Mouse (Mus musculus) hematopoietic stem cell, adult 5-6 weeks (primary cell): ENCODE measurements around the gene Gm11127. TPM values are rescaled to one million over a fixed set of nuclear protein-coding genes. Genes with fewer than 3 reads are reported as not detected.

Experiments
- ATAC-seq, 2 experiments: fragments of 125-278 bp in 1 of 2; replicated peaks in 1 of 2; 2 replicates each; pipeline ENCODE4 v1.8.0; 2016 to 2017; ENCODE audit warnings: inconsistent platforms in 2 of 2, mild to moderate bottlenecking in 2 of 2, moderate number of reproducible peaks in 2 of 2, low read depth in 1 of 2, moderate TSS enrichment in 1 of 2; ENCODE audit not compliant: low FRiP score in 2 of 2, poor library complexity in 2 of 2, severe bottlenecking in 2 of 2, insufficient read depth in 1 of 2, low TSS enrichment in 1 of 2
- total RNA-seq: library from RNA; stranded (forward); fragments of 172-1452, 232-1000 nt; gene quantifications from 2 replicates; pipeline ENCODE4 v1.2.3, GENCODE M21; 2017

Gm11127 gene
- total RNA-seq, 1 experiment from 2014 or later, result not detected

- no peak for ATAC-seq
Measured at GRCm38 (mm10) chr17:36019519-36019918, 38.7 kb downstream of the Gm11127 start.

- no peak for ATAC-seq
Measured at GRCm38 (mm10) chr17:36018979-36019378, 39.2 kb downstream of the Gm11127 start.

GRCm38 (mm10) chr17:36017046-36017445 lies 41.1 kb downstream of the Gm11127 start:
- ATAC-seq, result no peak

DNA sequence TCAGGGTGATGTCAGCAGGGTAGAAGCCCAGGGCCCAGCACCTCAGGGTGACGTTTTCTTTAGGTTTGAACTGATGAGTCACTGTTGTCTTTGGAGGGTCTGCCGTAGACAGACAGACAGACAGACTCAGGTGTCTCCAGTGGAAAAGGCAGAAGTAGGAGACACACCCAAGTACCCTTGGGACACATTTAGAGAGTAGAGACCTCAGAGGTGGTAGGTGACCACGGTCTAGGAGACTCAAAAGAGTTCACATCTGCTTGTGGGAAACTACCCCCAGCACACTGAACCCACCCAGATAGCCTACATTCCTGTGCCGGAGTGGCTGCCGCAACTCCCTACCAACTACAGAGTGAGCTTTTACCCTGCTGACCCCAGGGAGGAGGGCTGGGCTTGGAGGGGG lies 43.2 kb downstream of the Gm11127 start:
- no peak for ATAC-seq

Other genes starting within 250 kb of the Gm11127 start
- gene Ier3, start 236.7 kb downstream of the Gm11127 start, total RNA-seq, result 128 and 182 TPM in 2 replicates
- gene Flot1, start 235.1 kb downstream of the Gm11127 start, total RNA-seq, result 134 and 140 TPM in 2 replicates
- gene Tubb5, start 220.1 kb downstream of the Gm11127 start, total RNA-seq, result 873 and 988 TPM in 2 replicates
- 26.0 and 40.0 TPM in 2 replicates for gene Mdc1, start 216.9 kb downstream of the Gm11127 start, total RNA-seq
- 53.1 and 73.0 TPM in 2 replicates for gene Nrm, start 197.1 kb downstream of the Gm11127 start, total RNA-seq
- gene Ppp1r18, start 192.8 kb downstream of the Gm11127 start, total RNA-seq, result 35.9 and 44.0 TPM in 2 replicates
- 39.1 and 57.0 TPM in 2 replicates for gene Dhx16, start 178.6 kb downstream of the Gm11127 start, total RNA-seq
- gene 2310061I04Rik, start 160.9 kb downstream of the Gm11127 start, total RNA-seq, result 4.9 and 17.4 TPM in 2 replicates
- 13.0 and 18.1 TPM in 2 replicates for gene Atat1, start 148.3 kb downstream of the Gm11127 start, total RNA-seq
- gene Mrps18b, start 142.0 kb downstream of the Gm11127 start, total RNA-seq, result 47.0 and 51.8 TPM in 2 replicates
- gene Ppp1r10, start 141.9 kb downstream of the Gm11127 start, total RNA-seq, result 175 and 218 TPM in 2 replicates
- gene Abcf1, start 88.6 kb downstream of the Gm11127 start, total RNA-seq, result 139 and 356 TPM in 2 replicates
- gene Gnl1, start 78.5 kb downstream of the Gm11127 start, total RNA-seq, result 18.3 and 22.1 TPM in 2 replicates
- 15.4 and 27.2 TPM in 2 replicates for gene Prr3, start 78.1 kb downstream of the Gm11127 start, total RNA-seq
- gene H2-T24, start 37.8 kb downstream of the Gm11127 start, total RNA-seq, result 16.8 and 23.6 TPM in 2 replicates
- gene H2-T23, start 25.5 kb downstream of the Gm11127 start, total RNA-seq, result 197 and 236 TPM in 2 replicates
- 66.7 and 102 TPM in 2 replicates for gene H2-T22, start 15.6 kb downstream of the Gm11127 start, total RNA-seq
- gene Gm6034, start 15.4 kb downstream of the Gm11127 start, total RNA-seq, result not detected in 2 replicates
- gene Gm19684, start 63.3 kb upstream of the Gm11127 start, total RNA-seq, result 0.56 TPM in 1 of 2 replicates, not detected in the other
- gene Gm7030, start 71.1 kb upstream of the Gm11127 start, total RNA-seq, result not detected in 2 replicates
- gene Gm8909, start 110.2 kb upstream of the Gm11127 start, total RNA-seq, result not detected in 2 replicates
- gene H2-T3, start 131.9 kb upstream of the Gm11127 start, total RNA-seq, result 0.75 and 1.1 TPM in 2 replicates
- gene Rpp21, start 199.7 kb upstream of the Gm11127 start, total RNA-seq, result 32.9 and 39.8 TPM in 2 replicates
- gene Trim39, start 213.9 kb upstream of the Gm11127 start, total RNA-seq, result 27.0 and 28.5 TPM in 2 replicates
- not detected in 2 replicates for gene H2-M10.2, start 228.1 kb upstream of the Gm11127 start, total RNA-seq